Mouse (Mus musculus) stomach, postnatal 0 days (tissue): ENCODE measurements around the gene Smc1b.

Source experiments
- CTCF ChIP-seq: IDR thresholded peaks from 2 replicates; pipeline ENCODE4 v1.5.1; 2016; ENCODE audit warnings: antibody characterized with exemption, low read depth, mild to moderate bottlenecking, moderate library complexity
- EP300 ChIP-seq: optimal IDR thresholded peaks from 2 replicates; pipeline ENCODE3; 2016; ENCODE audit warnings: antibody characterized with exemption

DNA sequence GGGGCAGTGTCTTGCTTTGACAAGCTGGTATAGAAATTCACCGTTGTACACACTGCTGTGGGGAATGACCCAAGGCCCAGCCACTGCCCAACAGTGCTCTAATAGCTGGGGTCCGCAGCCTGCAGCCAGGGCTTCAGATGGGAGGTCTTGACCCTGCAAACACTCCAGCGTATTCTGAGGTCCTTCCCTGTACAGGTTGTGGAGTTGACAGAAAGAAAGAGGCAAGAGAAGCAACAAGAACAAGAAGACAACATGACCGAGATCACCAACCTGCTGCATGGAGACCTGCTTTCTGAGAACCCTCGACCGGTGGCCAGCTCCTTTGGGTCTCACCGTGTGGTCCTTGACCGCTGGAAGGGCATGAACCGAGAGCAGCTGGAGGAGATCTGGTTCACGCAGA lies 9.5 kb upstream of the Smc1b start:
- TF ChIP-seq CTCF (no peak), EP300 (no peak)
